Mouse (Mus musculus) lung, postnatal 0 days (tissue): ENCODE data around the gene Kmt2b. TPM values are rescaled to one million over a fixed set of nuclear protein-coding genes. Genes with fewer than 3 reads are reported as not detected.

ENCODE experiments used
- ATAC-seq: fragments of 200-750 bp; cut with Nextera tagmentation; 2 replicates; pipeline ENCODE4 v1.8.0; 2017; ENCODE audit warnings: moderate library complexity
- DNase-seq: peaks from one replicate; pipeline ENCODE4 v3.0.0-alpha.2; 2016; ENCODE audit warnings: low spot score
- H3K27ac ChIP-seq: fragments of 300-500 bp; sonication (generic); 2 replicates; pipeline ENCODE4 v1.5.1; 2014; ENCODE audit warnings: antibody characterized with exemption, mild to moderate bottlenecking, low read length, mixed read lengths
- H3K27me3 ChIP-seq: fragments of 300-500 bp; sonication (generic); replicated peaks from 2 replicates; pipeline ENCODE4 v1.6.1; 2014; ENCODE audit warnings: low read length, mixed read lengths; ENCODE audit not compliant: insufficient read depth
- H3K36me3 ChIP-seq: fragments of 300-500 bp; sonication (generic); 2 replicates; pipeline ENCODE4 v1.6.1; 2014; ENCODE audit warnings: low read length, mixed read lengths; ENCODE audit not compliant: insufficient read depth
- H3K4me1 ChIP-seq: fragments of 300-500 bp; sonication (generic); 2 replicates; pipeline ENCODE4 v1.6.1; 2014; ENCODE audit warnings: antibody characterized with exemption, low read depth, low read length, mixed read lengths; ENCODE audit not compliant: insufficient read depth
- H3K4me2 ChIP-seq: fragments of 300-500 bp; sonication (generic); replicated peaks from 2 replicates; pipeline ENCODE4 v1.6.1; 2014; ENCODE audit warnings: low read depth, mild to moderate bottlenecking, low read length, moderate library complexity, mixed read lengths
- H3K4me3 ChIP-seq: fragments of 300-500 bp; sonication (generic); 2 replicates; pipeline ENCODE4 v1.5.1; 2014; ENCODE audit warnings: low read depth, low read length
- H3K9ac ChIP-seq: fragments of 300-500 bp; sonication (generic); replicated peaks from 2 replicates; pipeline ENCODE4 v1.6.1; 2014; ENCODE audit warnings: low read depth, mild to moderate bottlenecking
- H3K9me3 ChIP-seq: fragments of 300-500 bp; sonication (generic); 2 replicates; pipeline ENCODE4 v1.6.1; 2016; ENCODE audit warnings: low read length, mixed read lengths
- CTCF ChIP-seq: IDR thresholded peaks from 2 replicates; pipeline ENCODE4 v1.5.1; 2016; ENCODE audit warnings: antibody characterized with exemption, mild to moderate bottlenecking
- EP300 ChIP-seq: IDR thresholded peaks from 2 replicates; pipeline ENCODE4 v1.6.1; 2016; ENCODE audit warnings: antibody characterized with exemption, mild to moderate bottlenecking, control low read depth
- WGBS: fragments of 180-500 bp; shearing (Covaris S2); extraction: QIAGEN DNeasy Blood & Tissue Kit; methylation state at CpG from one replicate; pipeline ENCODE4 v1.1.7; 2014; 5-methylcytosine and 5-hydroxymethylcytosine counted together
- polyA plus RNA-seq: library from polyadenylated mRNA; unstranded; fragments of >200 nt; fragmentation: Nextera tagmentation; extraction: Ambion mirVana; gene quantifications from 2 replicates; pipeline ENCODE4 v1.2.1, GENCODE M21; 2015

Gene Kmt2b
- polyA plus RNA-seq, 1 experiment from 2014 or later, result 6.9 TPM

DNA sequence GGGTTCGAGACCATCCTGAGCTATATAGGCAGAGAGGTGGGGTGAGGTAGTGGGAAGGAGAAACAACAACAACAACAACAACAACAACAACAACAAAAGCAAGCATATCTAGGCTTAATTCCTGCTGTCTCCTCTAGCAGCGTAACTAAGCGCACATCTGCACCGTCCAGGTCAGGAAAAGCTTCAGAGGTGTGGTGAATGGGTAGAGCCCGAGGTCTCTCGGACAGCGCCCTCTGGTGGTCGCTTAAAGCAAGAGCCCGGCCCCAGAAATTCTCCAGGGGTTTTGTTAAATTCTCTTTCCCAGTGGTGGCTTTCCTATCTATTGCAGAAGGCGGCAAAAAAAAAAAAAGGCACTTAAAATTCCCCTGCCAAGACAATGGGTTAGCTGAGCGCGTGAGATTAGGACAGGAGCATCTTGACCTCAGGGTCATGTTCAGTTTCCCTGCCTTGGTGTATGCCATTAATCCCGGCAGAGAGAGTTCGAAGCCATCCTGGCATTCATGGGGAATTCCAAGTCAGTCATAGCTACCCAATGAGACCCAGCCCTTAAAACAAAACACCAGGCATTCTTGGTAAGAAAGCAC lies 25.1 kb upstream of the Kmt2b start:
- peak; percentile 67 for ATAC-seq
- H3K4me1 ChIP-seq, result no peaks in the 10 kb centered on the region
- H3K27ac ChIP-seq, result no peak overlapping the region
- no peaks in the 10 kb centered on the region for H3K9me3 ChIP-seq
- H3K4me2 ChIP-seq, result no peak overlapping the region
- 19% methylated on average over 14 of the region's 14 CpGs for WGBS
- no peak overlapping the region for H3K4me3 ChIP-seq
- H3K36me3 ChIP-seq, result peaks cover 9% of the 10 kb centered on the region; the same call in 1 of the 2 replicates
- TF ChIP-seq EP300, result no peak
- peak; percentile 74 for TF ChIP-seq CTCF
- peak; percentile 71 for DNase-seq
- H3K27me3 ChIP-seq, result no peaks in the 10 kb centered on the region
- H3K9ac ChIP-seq, result no peak overlapping the region

DNA sequence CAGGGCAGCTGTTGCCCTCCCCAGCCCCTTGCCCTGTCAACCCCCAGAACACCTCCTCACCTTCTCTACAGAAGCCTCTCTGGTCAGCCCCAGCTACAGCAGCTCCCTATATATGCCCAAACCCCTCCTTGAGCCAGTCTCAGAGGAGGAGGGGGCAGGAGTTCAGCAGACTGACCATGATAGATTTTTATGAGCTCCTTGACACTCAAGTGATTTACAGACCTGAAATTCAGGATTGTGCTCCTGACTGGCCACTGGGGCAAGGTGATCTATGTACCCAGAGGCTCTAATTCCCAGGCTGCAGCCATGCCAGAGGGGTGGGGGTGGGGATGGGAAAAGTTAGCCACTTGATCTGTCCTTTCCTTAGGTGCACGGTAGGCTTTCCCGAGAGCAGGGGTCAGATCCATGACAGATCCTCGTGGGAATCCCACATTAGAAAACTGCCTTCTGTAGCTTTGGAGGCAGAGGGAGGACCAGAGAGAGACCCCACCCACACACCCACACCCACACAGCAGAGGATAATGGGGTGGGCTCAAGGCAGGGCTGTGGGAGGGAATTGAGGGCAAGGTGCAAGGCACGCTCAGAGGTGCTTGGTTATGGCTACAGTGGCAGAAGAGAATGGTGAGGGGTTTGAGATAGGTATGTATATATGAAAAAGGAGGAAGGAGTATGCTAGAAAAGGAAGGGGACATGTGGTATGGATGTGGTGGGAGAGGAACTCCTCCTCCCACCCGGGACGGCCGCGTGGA lies 24.3 kb upstream of the Kmt2b start, which contains the start of gene Upk1a:
TSS of gene Upk1a (minus strand) at position 194 of the 749 bp plus-strand sequence.
- H3K4me1 ChIP-seq, result no peaks in the 10 kb centered on the region
- no peaks in the 10 kb centered on the region for H3K27me3 ChIP-seq
- DNase-seq (no peak), ATAC-seq (0 out of 2 replicates have a peak, but pooled peaks have one; percentile 2)
- H3K9ac ChIP-seq, result no peak within 1 kb of the TSS
- no peak within 1 kb of the TSS for H3K4me2 ChIP-seq
- TF ChIP-seq EP300 (no peak), CTCF (no peak)
- peaks cover 5% of the 10 kb centered on the region; the same call in 1 of the 2 replicates for H3K36me3 ChIP-seq
- no peak within 1 kb of the TSS for H3K4me3 ChIP-seq
- WGBS, result 62% methylated on average over 8 of the region's 8 CpGs
- H3K27ac ChIP-seq, result no peak within 1 kb of the TSS
- H3K9me3 ChIP-seq, result no peaks in the 10 kb centered on the region

GRCm38 (mm10) chr7:30610043-30610442 lies 21.5 kb upstream of the Kmt2b start:
- no peak for DNase-seq
- Histone ChIP-seq H3K27ac (no peak overlapping the region), H3K4me2 (no peak overlapping the region), H3K36me3 (no peaks in the 10 kb centered on the region), H3K4me3 (no peak overlapping the region), H3K4me1 (no peaks in the 10 kb centered on the region), H3K27me3 (no peaks in the 10 kb centered on the region), H3K9me3 (no peaks in the 10 kb centered on the region), H3K9ac (no peak overlapping the region)
- TF ChIP-seq EP300 (no peak), CTCF (no peak)
- no peak for ATAC-seq
- 51% methylated on average over 7 of the region's 7 CpGs for WGBS

DNA sequence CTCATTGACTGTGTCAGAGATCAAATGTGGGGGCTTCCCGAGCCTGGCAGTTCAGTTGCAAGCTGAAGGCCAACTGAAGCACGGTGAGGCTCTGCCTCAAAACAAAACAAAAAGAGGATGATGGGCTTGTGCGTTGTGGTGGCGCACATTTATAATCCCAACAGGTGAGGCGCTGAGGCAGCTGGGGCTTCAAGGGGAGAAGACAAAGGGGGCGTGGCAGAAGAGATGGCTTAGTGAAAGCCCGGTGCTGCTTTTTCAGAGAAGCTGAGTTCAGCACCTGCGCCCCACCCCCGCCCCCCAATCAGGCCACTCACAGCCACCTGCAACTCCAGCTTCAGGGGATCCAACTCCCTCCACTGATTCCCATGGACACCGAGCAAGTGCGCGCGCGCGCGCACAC lies 19.9 kb upstream of the Kmt2b start:
- no peak for TF ChIP-seq EP300
- TF ChIP-seq CTCF, result no peak
- Histone ChIP-seq H3K27ac (no peak overlapping the region), H3K4me3 (no peak overlapping the region), H3K4me1 (no peaks in the 10 kb centered on the region), H3K27me3 (no peaks in the 10 kb centered on the region), H3K4me2 (no peak overlapping the region), H3K36me3 (no peaks in the 10 kb centered on the region), H3K9ac (no peak overlapping the region), H3K9me3 (no peaks in the 10 kb centered on the region)
- DNase-seq (no peak), ATAC-seq (no peak)
- 52% methylated on average over 16 of the region's 16 CpGs for WGBS

DNA sequence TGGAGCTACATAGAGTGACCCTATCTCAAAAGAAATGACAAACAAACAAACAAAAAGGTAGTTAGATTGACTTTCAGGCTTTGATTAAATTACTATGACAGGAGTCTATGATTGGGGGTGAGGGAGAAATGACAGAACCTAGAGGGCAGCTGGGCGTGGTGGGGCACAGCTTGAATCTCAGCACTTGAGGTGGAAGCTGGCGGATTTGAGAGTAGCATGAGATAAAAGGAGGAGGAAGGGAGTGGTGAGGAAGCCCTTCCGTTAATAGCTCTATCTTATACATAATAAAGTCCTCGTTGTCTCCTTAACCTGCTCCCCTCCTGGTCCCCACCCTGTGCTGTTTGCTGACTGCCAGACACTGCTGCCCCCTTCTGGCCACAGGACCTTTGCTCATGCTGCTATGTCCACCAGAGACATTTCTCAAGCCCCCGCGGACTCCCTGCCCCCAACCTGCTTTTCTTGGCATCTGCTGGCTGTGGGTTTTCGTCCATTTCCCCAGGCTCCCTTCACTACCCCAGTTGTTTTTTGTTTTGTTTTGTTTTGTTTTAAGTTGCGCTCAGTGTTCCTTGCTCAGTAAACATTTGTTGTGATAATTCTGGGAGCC lies 19.3 kb upstream of the Kmt2b start:
- H3K9ac ChIP-seq, result no peak overlapping the region
- no peaks in the 10 kb centered on the region for H3K9me3 ChIP-seq
- TF ChIP-seq CTCF (peak; percentile 85), EP300 (0 out of 2 replicates have a peak, but pooled peaks have one; percentile 39)
- H3K4me2 ChIP-seq, result no peak overlapping the region
- DNase-seq (peak; percentile 76), ATAC-seq (peak; percentile 80)
- WGBS, result 17% methylated on average over 8 of the region's 8 CpGs
- no peak overlapping the region for H3K27ac ChIP-seq
- no peaks in the 10 kb centered on the region for H3K27me3 ChIP-seq
- H3K36me3 ChIP-seq, result no peaks in the 10 kb centered on the region
- no peak overlapping the region for H3K4me3 ChIP-seq
- H3K4me1 ChIP-seq, result no peaks in the 10 kb centered on the region

DNA sequence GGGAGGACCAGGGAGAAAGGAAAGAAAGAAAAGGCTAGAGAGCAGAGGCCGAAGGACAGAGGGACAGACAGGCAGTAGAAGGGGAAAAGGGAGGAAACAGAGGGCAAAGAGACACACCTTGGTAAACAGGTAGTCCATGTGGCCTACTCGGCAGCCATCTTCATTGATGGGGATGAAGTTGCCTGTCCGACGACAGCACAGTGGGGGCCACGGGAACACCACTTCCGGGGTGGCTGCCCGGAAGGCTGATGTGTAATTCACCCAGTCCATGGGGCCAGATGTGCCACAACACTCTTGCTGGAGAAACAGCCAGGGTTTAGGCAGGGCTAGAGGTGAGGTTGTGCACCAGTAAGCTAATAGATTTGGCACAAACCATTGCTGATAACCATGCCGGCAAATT lies 16.4 kb upstream of the Kmt2b start:
- TF ChIP-seq EP300, result no peak
- TF ChIP-seq CTCF, result no peak
- 83% methylated on average over 8 of the region's 8 CpGs for WGBS
- H3K9ac ChIP-seq, result no peak overlapping the region

More for the DNA sequence above, 16.4 kb upstream of the Kmt2b start:
- H3K36me3 ChIP-seq, result no peaks in the 10 kb centered on the region
- DNase-seq (no peak), ATAC-seq (no peak)
- no peak overlapping the region for H3K4me3 ChIP-seq
- no peaks in the 10 kb centered on the region for H3K4me1 ChIP-seq
- H3K4me2 ChIP-seq, result no peak overlapping the region
- no peak overlapping the region for H3K27ac ChIP-seq
- H3K9me3 ChIP-seq, result no peaks in the 10 kb centered on the region
- H3K27me3 ChIP-seq, result no peaks in the 10 kb centered on the region
